Mouse (Mus musculus) forebrain, embryonic 12.5 days (tissue): Measurements from ENCODE around the gene Prepl. TPM values are rescaled to one million over a fixed set of nuclear protein-coding genes. Genes with fewer than 3 reads are reported as not detected.
A peak's percentile ranks its signal among the peaks of the same experiment; 100 is the strongest.

Experiments
- ATAC-seq: fragments of 200-750 bp; cut with Nextera tagmentation; 2 replicates; pipeline ENCODE4 v1.8.0; 2017; ENCODE audit warnings: moderate TSS enrichment; ENCODE audit not compliant: low FRiP score
- H3K27ac ChIP-seq: fragments of 300-500 bp; sonication (generic); 2 replicates; pipeline ENCODE4 v1.5.1; 2016; ENCODE audit warnings: mild to moderate bottlenecking
- H3K27me3 ChIP-seq: fragments of 300-500 bp; sonication (generic); 2 replicates; pipeline ENCODE4 v1.6.1; 2016; ENCODE audit warnings: mild to moderate bottlenecking
- H3K36me3 ChIP-seq: fragments of 300-500 bp; sonication (generic); replicated peaks from 2 replicates; pipeline ENCODE4 v1.6.1; 2016; ENCODE audit warnings: mild to moderate bottlenecking
- H3K4me1 ChIP-seq: fragments of 300-500 bp; sonication (generic); 2 replicates; pipeline ENCODE4 v1.6.1; 2016
- H3K4me2 ChIP-seq: fragments of 300-500 bp; sonication (generic); 2 replicates; pipeline ENCODE4 v1.6.1; 2016; ENCODE audit warnings: mild to moderate bottlenecking, moderate library complexity
- H3K4me3 ChIP-seq: fragments of 300-500 bp; sonication (generic); replicated peaks from 2 replicates; pipeline ENCODE4 v1.5.1; 2016; ENCODE audit warnings: mild to moderate bottlenecking
- H3K9ac ChIP-seq: fragments of 300-500 bp; sonication (generic); 2 replicates; pipeline ENCODE4 v1.6.1; 2016; ENCODE audit warnings: mild to moderate bottlenecking
- H3K9me3 ChIP-seq: fragments of 300-500 bp; sonication (generic); 2 replicates; pipeline ENCODE4 v1.6.1; 2016
- whole genome bisulfite sequencing: fragments of 180-500 bp; shearing (Covaris S2); methylation state at CpG from one replicate; pipeline ENCODE4 v1.1.7; 2016; 5-methylcytosine and 5-hydroxymethylcytosine counted together
- polyA plus RNA-seq: library from polyadenylated mRNA; unstranded; fragments of >200 nt; fragmentation: Nextera tagmentation; extraction: Ambion mirVana; gene quantifications from 2 replicates; pipeline ENCODE4 v1.2.1, GENCODE M21; 2016

Gene Prepl
- 47.2 and 51.7 TPM in 2 replicates for polyA plus RNA-seq

DNA sequence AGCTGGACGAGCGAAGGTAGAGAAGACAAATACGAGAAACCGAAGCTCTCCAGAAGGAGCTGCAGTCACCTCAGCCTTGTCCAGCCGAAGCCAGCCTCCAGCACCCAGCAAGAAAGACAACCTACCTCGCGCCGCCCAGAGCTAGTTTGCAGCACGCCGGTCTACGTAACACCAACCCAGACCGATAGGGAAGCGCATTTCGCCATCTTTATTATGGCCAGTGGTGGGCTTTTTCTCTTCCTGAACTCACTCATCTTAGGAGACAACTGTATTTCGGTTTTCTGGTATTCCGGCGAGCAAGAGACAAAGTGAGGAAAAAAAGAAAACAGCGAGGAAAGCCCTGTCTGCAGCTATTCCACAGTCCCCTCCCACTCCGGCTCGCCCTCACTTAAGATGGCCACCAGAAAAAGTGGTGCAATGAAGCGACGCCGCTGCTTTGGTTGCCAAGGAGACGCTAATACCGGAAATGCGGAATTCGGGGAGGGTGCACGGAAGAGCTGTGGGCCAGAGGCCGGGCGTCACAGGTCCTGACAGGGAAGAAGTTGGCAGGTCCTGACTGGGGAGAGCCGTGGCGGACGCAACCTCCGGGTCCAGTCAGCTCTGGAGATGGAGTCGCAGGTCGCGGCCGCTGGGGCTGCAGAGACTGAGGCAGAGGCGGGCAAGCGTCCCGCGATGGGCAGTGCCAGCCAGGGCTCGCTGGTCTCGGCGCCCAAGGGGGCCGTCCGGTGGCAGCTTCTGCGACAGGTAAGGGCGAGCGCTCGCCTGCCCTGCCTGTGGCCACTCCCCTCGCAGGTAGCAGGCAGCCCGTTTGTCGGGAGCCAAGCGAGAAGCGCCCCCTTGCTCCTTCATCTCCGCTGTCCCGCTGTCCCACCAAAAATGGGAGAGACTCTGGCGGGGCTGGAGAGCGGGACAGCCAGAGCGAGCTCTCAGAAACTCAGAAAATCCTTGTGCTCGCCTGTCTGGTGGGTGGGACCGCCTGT lies at the start of gene Prepl, which contains the start of gene Camkmt:
Gene Prepl (minus strand): TSS at position 122 of the 980 bp plus-strand sequence.
Gene Camkmt (plus strand): TSS at position 433 of the 980 bp plus-strand sequence.
- peaks cover 27% of the 10 kb centered on the region for H3K4me1 ChIP-seq
- under 1% methylated on average over 63 of the region's 63 CpGs for WGBS

DNA sequence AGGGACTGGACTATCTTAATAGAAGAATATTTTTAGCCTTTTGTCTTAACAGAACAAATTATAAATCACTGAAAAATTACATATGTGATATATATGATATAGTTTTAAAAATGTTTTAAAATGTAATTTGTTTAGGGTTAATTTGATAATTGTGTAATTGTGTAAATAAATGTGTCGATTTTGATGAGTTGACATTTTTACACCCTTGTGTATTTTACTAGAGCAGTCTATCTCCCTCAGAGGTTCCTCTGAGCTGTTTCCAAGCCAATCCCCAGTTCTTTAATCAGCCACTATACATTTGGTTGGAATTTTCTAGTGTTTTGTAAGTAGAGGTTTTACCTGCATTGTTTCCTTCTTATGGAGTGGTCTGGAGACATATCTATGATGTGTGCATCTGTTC lies 48.4 kb upstream of the Prepl start:
- 85% methylated on average over 1 of the region's 1 CpGs for WGBS
- no peak overlapping the region for H3K27ac ChIP-seq
- H3K4me3 ChIP-seq = no peak overlapping the region
- H3K27me3 ChIP-seq = no peaks in the 10 kb centered on the region
- H3K36me3 ChIP-seq = no peaks in the 10 kb centered on the region
- ATAC-seq = no peak
- peaks cover 10% of the 10 kb centered on the region for H3K4me1 ChIP-seq
- H3K9ac ChIP-seq = no peak overlapping the region
- H3K4me2 ChIP-seq = no peak overlapping the region
- H3K9me3 ChIP-seq = no peaks in the 10 kb centered on the region

More for the DNA sequence above, at the start of gene Prepl, which contains the start of gene Camkmt:
- peak within 1 kb of the TSS; percentile 91 for H3K4me3 ChIP-seq
- H3K4me2 ChIP-seq = peak within 1 kb of the TSS; percentile 80
- no peaks in the 10 kb centered on the region for H3K27me3 ChIP-seq
- no peaks in the 10 kb centered on the region for H3K36me3 ChIP-seq
- no peaks in the 10 kb centered on the region for H3K9me3 ChIP-seq
- H3K27ac ChIP-seq = peak within 1 kb of the TSS; percentile 81
- H3K9ac ChIP-seq = peak within 1 kb of the TSS; percentile 77
- ATAC-seq = peak; percentile 99

DNA sequence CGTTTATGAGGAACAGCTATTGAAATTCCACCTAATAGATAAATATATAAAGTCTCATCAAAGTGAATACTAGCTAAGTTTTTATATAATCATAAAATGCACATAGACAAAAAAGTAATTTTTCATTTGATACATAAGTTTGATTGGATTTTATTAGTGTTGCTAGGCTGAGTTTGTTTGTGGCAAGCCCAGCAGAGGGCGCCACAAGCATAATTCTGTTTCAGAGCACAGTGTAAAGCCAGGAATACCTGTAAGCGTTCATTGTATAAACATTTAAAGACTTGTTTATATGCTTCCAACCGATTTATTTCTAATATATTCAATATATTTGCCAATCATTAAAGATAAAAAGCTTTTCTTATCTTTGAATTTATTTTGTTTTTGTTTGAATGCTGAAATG lies 26.6 kb upstream of the Prepl start:
- WGBS = 27% methylated on average over 4 of the region's 4 CpGs
- H3K27me3 ChIP-seq = 0 out of 2 replicates have a peak, but pooled peaks cover 3% of the 10 kb centered on the region

DNA sequence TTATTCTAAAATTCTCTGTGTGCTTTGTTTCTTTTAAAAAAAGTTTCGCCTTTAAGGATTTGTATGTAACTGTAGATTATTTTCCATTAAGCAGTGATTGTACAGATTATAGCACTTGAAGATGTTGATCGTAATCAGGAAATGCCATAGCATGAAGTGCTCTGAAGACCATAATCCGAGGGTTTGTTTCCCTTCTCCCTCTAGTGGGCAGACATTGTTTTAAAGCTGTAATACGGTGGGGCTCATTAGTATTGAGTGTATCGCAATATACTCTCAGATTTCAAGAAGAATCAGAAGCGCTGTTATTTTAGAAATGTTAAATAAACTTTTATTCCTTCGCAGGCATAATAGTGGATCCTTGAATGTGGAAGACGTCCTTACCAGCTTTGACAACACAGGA lies 23.4 kb upstream of the Prepl start:
- Histone ChIP-seq H3K4me1 (no peaks in the 10 kb centered on the region), H3K9ac (no peak overlapping the region), H3K4me3 (no peak overlapping the region), H3K27ac (no peak overlapping the region), H3K27me3 (0 out of 2 replicates have a peak, but pooled peaks cover 3% of the 10 kb centered on the region), H3K9me3 (no peaks in the 10 kb centered on the region), H3K4me2 (no peak overlapping the region), H3K36me3 (no peaks in the 10 kb centered on the region)
- no peak for ATAC-seq
- WGBS = 85% methylated on average over 8 of the region's 8 CpGs

More for the DNA sequence above, 26.6 kb upstream of the Prepl start:
- Histone ChIP-seq H3K9ac (no peak overlapping the region), H3K36me3 (no peaks in the 10 kb centered on the region), H3K4me2 (no peak overlapping the region), H3K27ac (no peak overlapping the region), H3K9me3 (no peaks in the 10 kb centered on the region), H3K4me1 (no peaks in the 10 kb centered on the region), H3K4me3 (no peak overlapping the region)
- no peak for ATAC-seq

DNA sequence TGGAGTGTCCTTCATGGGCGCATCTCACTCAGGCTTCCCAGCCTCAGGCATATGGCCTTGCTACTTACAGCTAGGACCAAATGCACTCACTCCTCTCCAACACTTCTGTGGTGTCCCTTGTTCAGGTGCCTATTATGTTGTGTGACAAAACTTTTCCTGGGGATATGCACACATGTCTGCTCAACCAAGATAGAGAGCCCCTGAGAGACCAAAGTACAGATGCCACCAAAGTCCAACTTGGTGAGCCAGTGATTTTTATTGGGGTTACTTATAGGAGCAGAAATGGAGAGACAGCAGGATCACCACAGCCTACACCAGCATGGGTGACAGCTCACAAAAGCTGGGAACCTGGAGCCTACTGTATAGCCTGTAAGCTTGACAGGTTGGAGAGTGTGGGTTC lies 20.6 kb upstream of the Prepl start:
- H3K36me3 ChIP-seq = no peaks in the 10 kb centered on the region
- no peak overlapping the region for H3K27ac ChIP-seq
- no peak overlapping the region for H3K4me3 ChIP-seq
- 95% methylated on average over 1 of the region's 1 CpGs for WGBS
- no peaks in the 10 kb centered on the region for H3K27me3 ChIP-seq
- no peak overlapping the region for H3K9ac ChIP-seq
- H3K4me2 ChIP-seq = no peak overlapping the region
- no peaks in the 10 kb centered on the region for H3K4me1 ChIP-seq
- no peaks in the 10 kb centered on the region for H3K9me3 ChIP-seq
- no peak for ATAC-seq

DNA sequence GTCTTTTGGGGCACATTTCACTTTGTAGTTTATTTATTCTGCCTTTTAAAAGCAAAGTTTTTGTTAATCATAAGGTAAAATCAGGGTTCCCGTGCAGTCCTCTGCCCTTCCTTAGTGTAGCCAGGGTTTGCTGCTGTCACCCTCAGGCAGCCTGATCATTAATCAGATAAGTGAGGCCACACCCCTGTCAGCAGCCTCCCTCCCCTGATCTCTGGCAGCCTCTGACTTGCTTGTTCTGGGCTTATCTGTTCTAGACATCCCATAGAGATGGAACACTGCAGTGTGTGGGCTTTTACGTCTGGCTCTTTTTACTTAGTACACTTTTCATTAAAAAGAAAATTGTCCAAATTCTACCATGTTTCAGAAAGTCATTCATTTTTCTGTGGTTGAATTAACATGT lies 13.3 kb upstream of the Prepl start:
- H3K27ac ChIP-seq = no peak overlapping the region
- H3K4me2 ChIP-seq = no peak overlapping the region
- ATAC-seq = no peak
- no peak overlapping the region for H3K4me3 ChIP-seq
- H3K36me3 ChIP-seq = peaks cover 12% of the 10 kb centered on the region
- WGBS = 67% methylated on average over 2 of the region's 2 CpGs
- 0 out of 2 replicates have a peak, but pooled peaks cover 4% of the 10 kb centered on the region for H3K9me3 ChIP-seq
- no peak overlapping the region for H3K9ac ChIP-seq
- H3K27me3 ChIP-seq = no peaks in the 10 kb centered on the region
- H3K4me1 ChIP-seq = no peaks in the 10 kb centered on the region

DNA sequence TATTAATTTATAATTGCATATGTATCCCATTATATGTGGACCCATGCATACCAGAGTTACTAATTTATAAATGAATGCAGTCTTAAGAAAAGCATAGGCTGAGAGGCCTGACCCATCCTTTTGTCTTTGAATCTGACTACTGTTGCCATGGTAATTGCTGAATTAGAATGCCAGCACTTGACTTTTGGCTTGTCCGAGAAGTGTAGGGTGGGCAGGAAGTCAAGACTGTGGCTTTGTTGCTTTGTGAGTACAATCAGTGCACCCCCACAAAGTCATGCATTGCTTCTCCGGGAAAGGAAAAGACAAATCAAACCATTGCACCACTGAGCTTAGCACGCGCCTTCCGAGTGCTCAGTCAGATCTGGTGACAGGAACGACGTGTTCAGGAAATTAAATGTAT lies 11.7 kb upstream of the Prepl start:
- H3K4me1 ChIP-seq = no peaks in the 10 kb centered on the region
- 84% methylated on average over 7 of the region's 7 CpGs for WGBS
- H3K4me3 ChIP-seq = no peak overlapping the region
- no peak overlapping the region for H3K9ac ChIP-seq
- ATAC-seq = no peak
- H3K4me2 ChIP-seq = no peak overlapping the region
- 0 out of 2 replicates have a peak, but pooled peaks cover 6% of the 10 kb centered on the region for H3K9me3 ChIP-seq
- H3K36me3 ChIP-seq = peaks cover 25% of the 10 kb centered on the region
- H3K27me3 ChIP-seq = no peaks in the 10 kb centered on the region
- H3K27ac ChIP-seq = no peak overlapping the region

DNA sequence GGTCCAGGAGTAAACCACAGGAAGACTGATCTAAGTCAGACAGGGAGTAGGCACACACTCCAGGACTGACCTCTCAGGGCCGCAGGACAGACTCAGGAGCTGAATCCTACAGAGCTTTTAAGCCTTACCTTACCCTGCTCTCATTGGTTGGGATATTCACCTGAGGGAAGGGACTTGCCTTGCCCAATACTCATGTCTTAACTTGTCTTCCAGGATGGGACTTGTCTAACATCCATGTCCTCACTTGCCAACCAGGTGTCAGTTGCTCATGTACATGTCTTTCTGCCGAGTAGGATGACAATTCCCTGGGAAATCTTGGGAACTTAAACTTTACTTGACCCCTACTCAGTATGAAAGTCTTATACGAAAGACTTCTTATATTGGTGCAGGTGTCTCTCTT lies 10.2 kb upstream of the Prepl start:
- Histone ChIP-seq H3K27me3 (no peaks in the 10 kb centered on the region), H3K27ac (no peak overlapping the region), H3K4me2 (no peak overlapping the region), H3K9ac (no peak overlapping the region), H3K4me1 (no peaks in the 10 kb centered on the region), H3K9me3 (0 out of 2 replicates have a peak, but pooled peaks cover 6% of the 10 kb centered on the region), H3K36me3 (peaks cover 25% of the 10 kb centered on the region), H3K4me3 (no peak overlapping the region)
- no peak for ATAC-seq
- 95% methylated on average over 3 of the region's 3 CpGs for WGBS

DNA sequence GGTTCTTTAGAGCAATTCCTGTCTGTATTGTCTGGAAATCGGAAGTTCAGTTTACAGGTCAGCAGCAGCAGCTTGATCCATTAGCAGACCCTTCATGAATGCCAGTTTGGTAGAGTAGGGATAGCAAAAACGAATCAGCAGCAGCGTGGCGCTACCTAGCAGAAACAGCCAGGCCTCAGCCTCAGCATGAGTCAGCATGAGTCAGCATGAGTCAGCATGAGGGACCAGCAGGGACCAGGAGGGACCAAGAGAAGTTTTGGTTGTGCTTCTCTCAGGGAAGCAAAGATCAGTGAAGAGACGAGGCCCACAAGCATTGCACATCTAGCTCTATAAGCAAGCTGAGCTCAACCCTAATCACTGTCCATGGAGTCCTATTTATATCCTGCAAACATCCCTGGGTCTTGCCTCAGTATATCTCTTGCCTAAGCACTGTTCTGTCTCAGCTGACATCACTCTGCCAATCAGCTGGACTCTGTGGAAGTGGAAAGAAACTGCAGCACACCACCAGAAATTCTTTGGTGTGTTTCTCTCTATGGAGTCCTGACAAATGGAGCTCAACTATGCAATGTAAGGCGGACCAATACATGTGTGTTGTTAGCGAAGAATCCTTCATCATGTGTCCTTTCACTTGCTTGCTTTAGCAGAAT lies 8.8 kb upstream of the Prepl start:
- H3K9me3 ChIP-seq = 0 out of 2 replicates have a peak, but pooled peaks cover 6% of the 10 kb centered on the region
- no peak overlapping the region for H3K4me2 ChIP-seq
- H3K4me3 ChIP-seq = no peak overlapping the region
- H3K27me3 ChIP-seq = no peaks in the 10 kb centered on the region
- WGBS = 90% methylated on average over 7 of the region's 7 CpGs
- H3K4me1 ChIP-seq = no peaks in the 10 kb centered on the region
- ATAC-seq = no peak
- peaks cover 25% of the 10 kb centered on the region for H3K36me3 ChIP-seq
- no peak overlapping the region for H3K9ac ChIP-seq
- no peak overlapping the region for H3K27ac ChIP-seq

DNA sequence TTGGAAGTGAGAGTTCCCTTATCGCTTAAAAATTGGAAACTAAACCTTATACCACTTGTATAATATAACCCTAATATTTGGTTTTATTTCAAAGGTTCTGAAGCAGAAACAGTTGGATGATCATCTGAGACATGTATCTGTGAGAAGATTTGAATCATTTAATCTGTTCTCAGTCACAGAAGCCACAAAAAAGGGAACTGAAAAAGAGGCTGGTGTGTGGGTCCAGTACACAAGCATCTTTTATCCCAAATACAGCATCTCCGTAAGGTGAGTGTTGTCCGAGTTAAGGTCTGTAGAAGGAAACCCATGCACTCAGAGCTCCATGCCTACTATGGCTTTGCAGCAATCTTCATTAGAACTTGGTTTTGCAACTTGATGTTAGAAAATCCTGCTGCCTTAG lies 6.4 kb upstream of the Prepl start:
- no peak overlapping the region for H3K9ac ChIP-seq
- H3K27ac ChIP-seq = no peak overlapping the region
- WGBS = 96% methylated on average over 3 of the region's 3 CpGs
- no peaks in the 10 kb centered on the region for H3K27me3 ChIP-seq
- no peak overlapping the region for H3K4me3 ChIP-seq
- ATAC-seq = no peak
- H3K4me1 ChIP-seq = peaks cover 4% of the 10 kb centered on the region
- no peak overlapping the region for H3K4me2 ChIP-seq
- H3K9me3 ChIP-seq = 0 out of 2 replicates have a peak, but pooled peaks cover 6% of the 10 kb centered on the region
- peaks cover 25% of the 10 kb centered on the region for H3K36me3 ChIP-seq

DNA sequence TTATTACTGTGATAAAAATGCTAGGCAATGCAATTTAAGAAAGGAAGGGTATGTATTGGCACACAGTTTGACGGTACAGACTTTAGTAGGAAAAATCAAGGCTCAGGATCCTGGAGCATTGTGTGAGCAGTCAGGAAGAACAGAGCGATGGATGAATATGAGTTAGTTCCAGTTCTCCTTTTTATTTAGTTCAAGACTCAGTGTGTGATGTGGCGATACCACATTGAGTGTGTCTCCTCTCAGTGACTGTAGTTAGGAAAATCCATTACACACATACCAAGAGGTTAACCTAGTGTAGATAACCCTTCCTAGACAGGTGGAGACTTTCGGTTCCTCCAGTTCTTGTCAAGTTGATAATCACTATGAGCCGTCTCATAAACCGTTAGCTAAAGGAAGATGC lies 1.7 kb upstream of the Prepl start:
- Histone ChIP-seq H3K27ac (no peak overlapping the region), H3K4me2 (peak overlapping the region; percentile 80), H3K4me3 (0 out of 2 replicates have a peak overlapping the region, but pooled peaks have one; percentile 91), H3K36me3 (no peaks in the 10 kb centered on the region), H3K9me3 (no peaks in the 10 kb centered on the region), H3K4me1 (peaks cover 27% of the 10 kb centered on the region), H3K27me3 (no peaks in the 10 kb centered on the region), H3K9ac (no peak overlapping the region)
- ATAC-seq = no peak
- WGBS = 93% methylated on average over 6 of the region's 6 CpGs

DNA sequence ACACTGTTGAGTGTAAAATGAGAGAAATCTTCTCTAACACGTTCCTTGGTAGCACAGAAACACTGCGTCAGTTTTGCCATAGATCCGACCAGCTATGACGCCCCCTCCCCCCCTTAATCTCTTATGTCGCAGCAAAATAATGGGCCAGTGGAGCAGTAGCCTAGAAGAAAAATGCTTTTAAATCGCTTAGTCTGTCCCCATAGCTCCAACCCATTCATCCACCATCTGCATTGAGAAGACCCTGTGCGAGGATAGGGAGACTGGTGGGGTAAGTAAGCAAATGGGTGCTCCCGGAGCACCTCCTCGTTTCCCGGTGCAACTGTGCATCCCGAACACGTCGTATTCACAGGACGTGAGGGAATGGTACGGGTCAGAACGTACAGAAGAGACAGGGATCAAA lies 420 bp downstream of the Prepl start:
- H3K9ac ChIP-seq = peak overlapping the region; percentile 77
- no peaks in the 10 kb centered on the region for H3K27me3 ChIP-seq
- ATAC-seq = peak; percentile 7; the same call in 1 of the 2 replicates
- H3K27ac ChIP-seq = peak overlapping the region; percentile 81
- H3K36me3 ChIP-seq = no peaks in the 10 kb centered on the region
- H3K9me3 ChIP-seq = no peaks in the 10 kb centered on the region
- H3K4me1 ChIP-seq = peaks cover 27% of the 10 kb centered on the region
- 0% methylated on average over 16 of the region's 16 CpGs for WGBS
- H3K4me3 ChIP-seq = peak overlapping the region; percentile 91
- peak overlapping the region; percentile 80 for H3K4me2 ChIP-seq
